Mouse (Mus musculus) R1 (cell line): ENCODE results near the gene Atp6v0e2.

Experiments
- DNase-seq: peaks from one replicate; pipeline ENCODE4 v3.0.0-alpha.2; 2018; ENCODE audit warnings: low read depth, low spot score

Gene Atp6v0e2

DNA sequence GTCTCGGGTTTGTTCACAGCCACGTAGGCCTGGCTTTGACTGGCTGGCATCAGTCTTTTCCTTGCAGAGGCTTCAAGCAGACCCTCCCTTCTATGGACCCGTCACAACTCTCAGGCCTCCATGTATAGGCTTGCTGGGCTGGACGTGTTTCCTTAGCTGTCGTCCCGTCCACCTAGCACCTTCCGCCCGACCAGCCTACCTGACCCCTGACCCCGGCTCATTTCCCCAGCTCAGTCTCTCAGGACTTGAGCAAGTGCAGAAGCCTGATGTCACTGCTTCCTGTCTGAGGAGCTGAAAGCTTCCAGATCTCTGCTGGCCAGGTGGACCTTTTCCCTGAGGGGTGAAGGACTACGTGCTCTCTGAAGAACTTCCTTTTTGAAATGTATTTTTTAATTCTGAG lies 35.9 kb downstream of the Atp6v0e2 start:
- no peak for DNase-seq

DNA sequence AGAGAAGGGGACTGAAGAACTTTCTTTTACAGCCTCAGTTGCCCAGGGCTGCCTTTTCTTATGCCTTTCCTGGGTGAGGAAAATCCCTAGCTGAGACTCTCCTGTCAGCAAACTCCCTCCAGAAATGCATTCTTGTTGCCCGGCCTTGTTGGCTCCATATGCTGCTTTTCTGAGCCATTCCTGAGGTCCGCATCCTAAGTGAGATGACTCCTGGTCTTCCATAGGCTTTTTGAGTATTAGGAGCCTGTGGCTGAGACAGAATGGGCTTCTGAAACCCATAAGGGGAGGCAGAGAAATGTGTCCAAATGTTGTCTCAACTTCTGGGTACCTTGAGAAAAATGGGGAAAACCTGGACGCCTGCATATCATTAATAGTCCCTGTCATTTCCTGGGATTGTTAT lies 36.6 kb downstream of the Atp6v0e2 start:
- DNase-seq, result no peak

DNA sequence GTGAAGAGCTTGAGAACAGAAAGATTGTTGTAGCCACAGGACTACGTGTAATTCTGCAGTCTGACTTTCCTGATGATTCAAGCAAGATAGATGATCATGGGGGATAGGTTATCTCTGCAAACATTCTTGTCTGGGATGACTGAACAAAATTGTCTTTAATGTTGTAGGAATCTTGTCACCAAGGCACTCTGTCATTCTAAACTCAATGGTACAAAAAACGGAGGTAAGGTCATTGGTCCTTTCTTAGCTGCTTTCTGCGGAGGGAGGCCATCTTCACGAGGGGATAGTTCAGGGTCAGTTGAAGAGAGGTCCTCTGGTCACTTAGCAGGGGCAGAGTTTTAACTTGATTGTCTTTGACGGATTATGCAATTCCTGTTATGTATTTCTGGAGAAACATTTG lies 41.3 kb downstream of the Atp6v0e2 start:
- DNase-seq, result no peak

DNA sequence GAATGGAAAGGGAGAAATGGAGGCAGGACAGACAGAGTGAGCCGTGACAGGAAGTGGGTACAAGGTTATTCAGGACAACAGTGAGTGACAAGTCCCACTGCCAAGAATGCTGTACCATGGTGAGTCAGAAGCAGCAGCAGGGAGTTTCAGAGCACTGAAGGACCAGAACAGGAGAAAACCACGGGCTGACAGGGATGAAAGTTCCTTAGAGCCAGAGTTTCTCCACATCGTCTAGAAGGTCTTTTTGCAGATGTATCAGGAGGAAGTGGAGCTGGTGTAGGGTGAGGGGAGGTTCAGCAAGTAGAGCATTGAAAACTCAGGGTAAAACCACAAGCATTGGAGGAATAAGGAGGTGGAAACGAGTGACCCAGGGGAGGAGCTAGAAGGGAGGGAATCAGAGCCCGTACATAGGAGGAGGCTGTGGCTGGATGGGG lies 41.8 kb downstream of the Atp6v0e2 start:
- no peak for DNase-seq

DNA sequence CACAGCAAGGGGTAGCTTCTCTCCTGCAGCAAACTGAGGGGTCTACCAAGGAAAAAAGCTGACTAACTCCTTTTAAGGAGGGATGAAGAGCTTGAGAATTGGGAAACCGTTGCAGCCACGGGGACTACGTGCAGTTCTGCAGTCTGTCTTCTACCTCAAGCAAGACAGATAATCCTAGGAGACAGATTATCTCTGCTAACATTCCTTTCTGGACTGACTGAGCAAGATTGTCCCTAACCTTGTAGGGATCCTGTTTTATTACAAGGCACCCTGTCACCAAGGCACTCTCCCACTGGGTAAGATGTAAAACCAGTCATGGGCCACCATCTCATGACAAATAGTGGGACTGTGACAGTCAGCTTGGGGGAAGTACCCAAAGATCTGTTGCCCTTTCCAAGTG lies 43.8 kb downstream of the Atp6v0e2 start:
- no peak for DNase-seq

DNA sequence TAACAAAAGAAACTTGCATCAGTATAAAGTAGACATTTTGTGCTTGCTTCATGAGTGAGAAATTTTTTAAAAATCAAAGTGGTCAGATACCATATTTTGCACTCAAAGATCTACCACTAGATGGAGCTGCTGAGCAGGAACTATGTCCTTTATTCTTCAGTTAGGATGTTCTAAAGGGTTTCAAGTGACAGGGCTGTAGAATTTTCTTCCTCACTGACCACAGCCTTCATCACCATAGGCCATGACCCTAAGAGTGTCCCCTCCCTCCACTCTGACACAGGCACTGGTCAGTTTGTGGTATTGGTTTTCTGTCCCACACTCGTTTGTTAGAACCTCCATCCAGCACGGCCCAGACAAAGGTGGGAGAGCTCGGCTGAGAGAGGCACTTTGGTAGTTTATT lies 44.6 kb downstream of the Atp6v0e2 start:
- DNase-seq, result peak; percentile 51

DNA sequence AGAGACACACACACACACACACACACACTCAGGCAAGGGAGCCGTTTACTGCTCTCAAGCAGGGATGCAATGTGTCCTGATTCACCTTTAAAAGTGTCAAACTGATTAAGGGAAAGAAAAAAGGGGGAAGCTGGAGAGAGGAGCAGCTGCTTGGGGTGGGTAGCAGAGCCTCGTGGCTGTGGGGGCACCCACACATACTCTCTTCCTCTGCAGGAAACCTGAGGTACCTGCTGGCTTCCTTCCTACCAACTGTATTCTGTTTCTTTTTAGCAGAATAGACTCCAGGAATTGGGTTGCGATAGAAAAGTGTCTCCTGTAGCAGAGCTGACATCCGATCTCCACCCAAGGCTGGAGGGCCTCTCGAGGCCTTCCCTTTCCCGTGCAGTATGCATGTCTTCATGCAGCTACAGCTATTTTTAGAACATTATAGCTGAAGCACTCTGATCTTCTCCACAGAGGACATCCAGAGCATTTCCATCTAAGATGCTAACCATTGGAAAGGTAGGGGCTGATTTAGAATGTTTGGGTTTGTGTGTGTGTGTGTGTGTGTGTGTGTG lies 51.9 kb downstream of the Atp6v0e2 start, which contains the start of gene Gm45021:
TSS of gene Gm45021 (plus strand) at position 417 of the 557 bp plus-strand sequence.
- DNase-seq, result no peak
